ENCODE assay signal across 8 mouse cellular contexts in genomic region chr1:56089254-56089834, GRCm38 (mm10).
DNase-seq lines count a peak whose midpoint lies in the region; ATAC-seq and TF ChIP-seq lines count a peak whose summit lies in the region.

No protein-coding gene starts in this region.

- no peaks in the 10 kb centered on the region for H3K9me3 ChIP-seq in kidney, embryonic 15.5 days (replicated peaks)
- no peaks in the 10 kb centered on the region for H3K9me3 ChIP-seq in hindbrain, embryonic 11.5 days (ENCODE audit: control insufficient read depth, low read length)

- H3K4me1 ChIP-seq in kidney, embryonic 15.5 days: peaks cover 6% of the 10 kb centered on the region; the same call in 1 of the 2 replicates
- H3K4me1 ChIP-seq in thymus, adult 2 months (replicated peaks; ENCODE audit: control insufficient read depth, insufficient read depth, low read length): no peaks in the 10 kb centered on the region
- H3K4me1 ChIP-seq in hindbrain, embryonic 11.5 days (replicated peaks; ENCODE audit: control insufficient read depth, insufficient read depth, low read length): no peaks in the 10 kb centered on the region

- no peak overlapping the region for H3K9ac ChIP-seq in kidney, embryonic 15.5 days
- no peak overlapping the region for H3K9ac ChIP-seq in hindbrain, embryonic 11.5 days (ENCODE audit: low read depth, low read length)

- WGBS in kidney, embryonic 15.5 days: 58% methylated on average over 4 of the region's 4 CpGs
- WGBS in thymus, adult 2 months: 26% methylated on average over 4 of the region's 4 CpGs
- 87% methylated on average over 4 of the region's 4 CpGs for WGBS in hindbrain, embryonic 11.5 days

- TF ChIP-seq CTCF in thymus, adult 2 months (IDR thresholded peaks at IDR 0.05; ENCODE audit: borderline replicate concordance, control insufficient read depth, extremely low read depth, insufficient read depth, low read length, poor library complexity): no peak

- intact Hi-C loops in left cerebral cortex, postnatal 25 days (cut with DNase I): loop anchor here (5.0 kb wide), 2 partner anchors 123 to 192 kb away; no protein-coding TSS in a partner anchor

- no peaks in the 10 kb centered on the region for H3K27me3 ChIP-seq in kidney, embryonic 15.5 days
- H3K27me3 ChIP-seq in thymus, adult 2 months (ENCODE audit: control insufficient read depth, insufficient read depth, low read length): no peaks in the 10 kb centered on the region
- no peaks in the 10 kb centered on the region for H3K27me3 ChIP-seq in hindbrain, embryonic 11.5 days (ENCODE audit: control insufficient read depth, insufficient read depth, low read length)

- no peak overlapping the region for H3K4me3 ChIP-seq in kidney, embryonic 15.5 days (replicated peaks)
- H3K4me3 ChIP-seq in thymus, adult 2 months (ENCODE audit: control insufficient read depth, insufficient read depth, low read length): no peak overlapping the region
- no peak overlapping the region for H3K4me3 ChIP-seq in hindbrain, embryonic 11.5 days (ENCODE audit: low read depth, low read length)

- TF ChIP-seq POLR2A in thymus, adult 2 months (IDR thresholded peaks at IDR 0.05; ENCODE audit: control insufficient read depth, extremely low read depth, insufficient read depth, low read length, poor library complexity): no peak

- 0 out of 2 replicates have a peak, but pooled peaks have one; percentile 33 for ATAC-seq in kidney, embryonic 15.5 days (replicated peaks; ENCODE audit: low FRiP score)
- no peak for ATAC-seq in hindbrain, embryonic 11.5 days (ENCODE audit: low FRiP score)

- H3K36me3 ChIP-seq in kidney, embryonic 15.5 days: no peaks in the 10 kb centered on the region
- H3K36me3 ChIP-seq in thymus, adult 2 months (ENCODE audit: control insufficient read depth, insufficient read depth, low read length): no peaks in the 10 kb centered on the region
- no peaks in the 10 kb centered on the region for H3K36me3 ChIP-seq in hindbrain, embryonic 11.5 days (ENCODE audit: control insufficient read depth, insufficient read depth, low read length)

- peak; percentile 11 for DNase-seq in retina, postnatal 1 day
- DNase-seq in retina, embryonic 14.5 days (ENCODE audit: low spot score): no peak
- peak; percentile 43 for DNase-seq in gastrocnemius, adult 18-20 months (ENCODE audit: low spot score)
- peak; percentile 71 to 96 for DNase-seq in left cerebral cortex, postnatal 25 days (ENCODE audit: low spot score in 2 of 2)
- DNase-seq in right cerebral cortex, postnatal 4 days: peak; percentile 3
- DNase-seq in thymus, adult 2 months: no peak
- no peak for DNase-seq in hindbrain, embryonic 11.5 days (ENCODE audit: low spot score)

- H3K4me2 ChIP-seq in kidney, embryonic 15.5 days: no peak overlapping the region
- H3K4me2 ChIP-seq in hindbrain, embryonic 11.5 days (replicated peaks; ENCODE audit: low read depth, low read length): no peak overlapping the region

- H3K27ac ChIP-seq in kidney, embryonic 15.5 days: no peak overlapping the region
- H3K27ac ChIP-seq in thymus, adult 2 months (ENCODE audit: control insufficient read depth, insufficient read depth, low read length): no peak overlapping the region
- no peak overlapping the region for H3K27ac ChIP-seq in hindbrain, embryonic 11.5 days (ENCODE audit: low read depth, low read length)

Comparison
In these comparisons a context has a peak if more than half of its experiments do, and no peak if none do; other contexts are left out.
1. DNase-seq: peak in retina, postnatal 1 day (single experiment), gastrocnemius, adult 18-20 months (single experiment), left cerebral cortex, postnatal 25 days (2 of 2) and right cerebral cortex, postnatal 4 days (single experiment); none in retina, embryonic 14.5 days (single experiment), thymus, adult 2 months (single experiment) and hindbrain, embryonic 11.5 days (single experiment).